ENCODE assay signal across 14 mouse cellular contexts in genomic region chr15:97646426-97646825, GRCm38 (mm10).
"Had no signal": no experiment of that assay in that cellular context is flagged by ENCODE, and none has a peak within 500 bp of the region (broad histone marks: within the 10 kb centered on the region; RNA-seq: fewer than 3 reads in every experiment).

No protein-coding gene starts in this region.

- H3K4me2 ChIP-seq: liver, embryonic 11.5 days; lung, embryonic 14.5 days; midbrain, embryonic 12.5 days; neural tube, embryonic 13.5 days had no signal

- H3K27me3 ChIP-seq: midbrain, embryonic 12.5 days; neural tube, embryonic 13.5 days had no signal

- H3K36me3 ChIP-seq: limb, embryonic 10.5 days; midbrain, embryonic 12.5 days; neural tube, embryonic 13.5 days had no signal

- H3K4me3 ChIP-seq: left cerebral cortex, adult 2 months; limb, embryonic 10.5 days; megakaryocyte, embryonic 14.5 days; midbrain, embryonic 12.5 days; neural tube, embryonic 13.5 days had no signal

- H3K27ac ChIP-seq: left cerebral cortex, adult 2 months; limb, embryonic 10.5 days; midbrain, embryonic 12.5 days; neural tube, embryonic 13.5 days had no signal

- DNase-seq: kidney, adult 18-20 months; kidney, postnatal 10 days; kidney, postnatal 4 days; lung, embryonic 14.5 days; lung, postnatal 10 days; lung, postnatal 4 days; thymus, adult 18-20 months; thymus, postnatal 14 days had no signal

- H3K9ac ChIP-seq: lung, embryonic 14.5 days; midbrain, embryonic 12.5 days; neural tube, embryonic 13.5 days had no signal

- H3K9me3 ChIP-seq: limb, embryonic 10.5 days had no signal

- H3K4me1 ChIP-seq: limb, embryonic 10.5 days; megakaryocyte, embryonic 14.5 days had no signal
